In the genomic region with DNA sequence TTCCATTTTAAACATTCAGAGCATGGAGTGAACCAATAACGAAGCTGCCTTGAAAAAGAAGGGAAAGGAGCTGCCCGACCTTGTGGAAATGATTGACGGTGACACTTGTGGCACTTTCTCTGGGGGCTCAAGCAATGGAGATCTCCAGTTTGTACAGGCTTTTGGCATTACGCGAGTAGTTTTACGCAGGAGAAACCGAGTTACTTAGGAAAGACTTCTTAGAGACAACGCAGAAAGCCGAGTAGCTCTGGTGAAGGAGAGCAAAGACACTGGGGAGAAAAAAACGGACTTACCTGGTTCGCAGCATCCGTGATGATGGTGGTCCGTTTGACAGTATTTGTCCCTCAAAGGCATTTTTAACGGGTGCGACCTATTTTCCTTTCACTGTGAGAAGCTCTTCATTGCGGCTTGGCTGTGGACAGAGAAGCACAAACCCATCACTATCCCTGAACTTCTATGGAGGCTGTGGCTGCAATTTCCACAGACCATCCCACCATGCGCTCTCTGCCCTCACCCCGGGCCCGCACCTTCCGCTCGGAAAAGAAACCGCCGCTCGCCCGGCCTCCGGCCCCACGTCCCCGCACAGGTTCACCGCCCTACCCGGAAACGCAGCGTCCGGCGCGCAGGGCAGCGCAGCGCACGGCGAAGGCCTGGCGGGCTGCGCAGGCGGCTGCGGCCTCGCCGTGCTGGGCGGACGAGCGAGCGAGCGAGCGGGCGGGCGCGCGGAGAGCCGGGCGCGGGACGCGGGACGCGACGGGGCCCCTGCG, we compare ENCODE assay signal across 8 mouse cellular contexts.
A peak's percentile ranks its signal among the peaks of the same experiment; 100 is the strongest.
DNase-seq lines count a peak whose midpoint lies in the region; ATAC-seq and TF ChIP-seq lines count a peak whose summit lies in the region.

No protein-coding gene starts in this region.

- no peaks in the 10 kb centered on the region for H3K27me3 ChIP-seq in C2C12 (ENCODE audit: control insufficient read depth, insufficient read depth, insufficient read length)
- H3K27me3 ChIP-seq in heart, embryonic 11.5 days (ENCODE audit: control insufficient read depth, insufficient read depth, low read length), result no peaks in the 10 kb centered on the region
- no peaks in the 10 kb centered on the region for H3K27me3 ChIP-seq in kidney, postnatal 0 days (ENCODE audit: insufficient read depth, low read length)
- H3K27me3 ChIP-seq in lung, postnatal 0 days (replicated peaks; ENCODE audit: insufficient read depth, low read length), result no peaks in the 10 kb centered on the region

- H3K79me3 ChIP-seq in C2C12 (ENCODE audit: low read depth), result peaks cover 7% of the 10 kb centered on the region

- under 1% methylated on average over 61 of the region's 64 CpGs for WGBS in heart, embryonic 11.5 days (ENCODE audit: insufficient replicate concordance)
- 2% methylated on average over 56 of the region's 64 CpGs for WGBS in kidney, postnatal 0 days
- WGBS in lung, postnatal 0 days, result 3% methylated on average over 58 of the region's 64 CpGs

- peaks cover 3% of the 10 kb centered on the region; the same call in 1 of the 2 replicates for H3K4me1 ChIP-seq in heart, embryonic 11.5 days (ENCODE audit: control insufficient read depth, insufficient read depth, low read length)
- no peaks in the 10 kb centered on the region for H3K4me1 ChIP-seq in kidney, postnatal 0 days (replicated peaks; ENCODE audit: insufficient read depth, low read length)
- peaks cover 4% of the 10 kb centered on the region; the same call in 1 of the 2 replicates for H3K4me1 ChIP-seq in lung, postnatal 0 days (ENCODE audit: insufficient read depth, low read depth, low read length)

- H3ac ChIP-seq in C2C12 (ENCODE audit: control insufficient read depth, insufficient read length, low read depth), result peak overlapping the region; percentile 68

- H3K79me2 ChIP-seq in C2C12 (ENCODE audit: control insufficient read depth, insufficient read depth), result peaks cover 25% of the 10 kb centered on the region

- peak overlapping the region; percentile 71 for H3K4me3 ChIP-seq in C2C12 (ENCODE audit: insufficient read depth, poor library complexity, severe bottlenecking)
- peak overlapping the region; percentile 89 for H3K4me3 ChIP-seq in heart, embryonic 11.5 days (ENCODE audit: low read depth, low read length)
- H3K4me3 ChIP-seq in kidney, postnatal 0 days (replicated peaks; ENCODE audit: low read depth, low read length), result peak overlapping the region; percentile 87
- peak overlapping the region; percentile 93 for H3K4me3 ChIP-seq in lung, postnatal 0 days (ENCODE audit: low read depth, low read length)

- no peak for TF ChIP-seq EP300 in lung, postnatal 0 days (IDR thresholded peaks at IDR 0.05)

- H3K36me3 ChIP-seq in C2C12 (ENCODE audit: control insufficient read depth, insufficient read depth), result peaks cover 40% of the 10 kb centered on the region
- H3K36me3 ChIP-seq in heart, embryonic 11.5 days (ENCODE audit: control insufficient read depth, insufficient read depth, low read length), result no peaks in the 10 kb centered on the region
- no peaks in the 10 kb centered on the region for H3K36me3 ChIP-seq in kidney, postnatal 0 days (ENCODE audit: insufficient read depth, low read length)
- no peaks in the 10 kb centered on the region for H3K36me3 ChIP-seq in lung, postnatal 0 days (ENCODE audit: insufficient read depth, low read length)

- no peak for TF ChIP-seq CTCF in C2C12 (IDR thresholded peaks at IDR 0.05; ENCODE audit: control insufficient read depth, insufficient read depth, insufficient read length)
- TF ChIP-seq CTCF in kidney, postnatal 0 days (IDR thresholded peaks at IDR 0.05; ENCODE audit: low read depth), result no peak
- no peak for TF ChIP-seq CTCF in lung, postnatal 0 days (IDR thresholded peaks at IDR 0.05)

- peak overlapping the region; percentile 72 for H3K4me2 ChIP-seq in heart, embryonic 11.5 days
- H3K4me2 ChIP-seq in kidney, postnatal 0 days (ENCODE audit: low read length), result peak overlapping the region; percentile 96
- peak overlapping the region; percentile 92 for H3K4me2 ChIP-seq in lung, postnatal 0 days (replicated peaks; ENCODE audit: low read depth, low read length)

- peak; percentile 16 for DNase-seq in WW6 (ENCODE audit: low read depth, low spot score)
- peak; percentile 25 for DNase-seq in kidney, postnatal 0 days (ENCODE audit: low spot score)
- peak; percentile 29 for DNase-seq in lung, postnatal 0 days (ENCODE audit: low spot score)
- DNase-seq in retina, embryonic 14.5 days (ENCODE audit: low spot score), result peak; percentile 49
- peak; percentile 32 for DNase-seq in urinary bladder, postnatal 14 days (ENCODE audit: low spot score)

- ATAC-seq in common myeloid progenitor, adult 5-6 weeks (replicated peaks; ENCODE audit: low read depth, poor library complexity, severe bottlenecking), result peak; percentile 31
- ATAC-seq in heart, embryonic 11.5 days (replicated peaks; ENCODE audit: insufficient number of reproducible peaks, low FRiP score, low TSS enrichment), result peak; percentile 47
- peak; percentile 44 for ATAC-seq in kidney, postnatal 0 days (replicated peaks; ENCODE audit: low FRiP score, low read depth)
- ATAC-seq in lung, postnatal 0 days, result peak; percentile 40

- H3K9ac ChIP-seq in heart, embryonic 11.5 days (ENCODE audit: low read depth, low read length), result peak overlapping the region; percentile 88
- H3K9ac ChIP-seq in kidney, postnatal 0 days (ENCODE audit: low read depth, low read length), result peak overlapping the region; percentile 71
- H3K9ac ChIP-seq in lung, postnatal 0 days (replicated peaks; ENCODE audit: low read depth), result peak overlapping the region; percentile 56

- H3K27ac ChIP-seq in heart, embryonic 11.5 days (ENCODE audit: low read depth, low read length), result peak overlapping the region; percentile 92
- H3K27ac ChIP-seq in kidney, postnatal 0 days, result peak overlapping the region; percentile 91
- peak overlapping the region; percentile 92; the same call in 1 of the 2 replicates for H3K27ac ChIP-seq in lung, postnatal 0 days (ENCODE audit: low read length)

- H3K9me3 ChIP-seq in heart, embryonic 11.5 days (replicated peaks; ENCODE audit: control insufficient read depth, low read length), result no peaks in the 10 kb centered on the region
- no peaks in the 10 kb centered on the region for H3K9me3 ChIP-seq in kidney, postnatal 0 days (replicated peaks; ENCODE audit: low read length)
- no peaks in the 10 kb centered on the region for H3K9me3 ChIP-seq in lung, postnatal 0 days (ENCODE audit: low read length)

TF ChIP-seq in C2C12, 6 proteins besides CTCF, POLR2A, EP300 and RAD21:
- no peak for TF ChIP-seq FOSL1 (IDR thresholded peaks at IDR 0.05; ENCODE audit: insufficient read depth, low read length, poor library complexity, severe bottlenecking)
- no peak for TF ChIP-seq USF1 (IDR thresholded peaks at IDR 0.05; ENCODE audit: low read depth)
- TF ChIP-seq CEBPB (IDR thresholded peaks at IDR 0.05; ENCODE audit: low read depth), result no peak
- no peak for TF ChIP-seq MYOG (IDR thresholded peaks at IDR 0.05; ENCODE audit: control insufficient read depth, extremely low read depth, insufficient read length)
- no peak for TF ChIP-seq MYOD1 (IDR thresholded peaks at IDR 0.05; ENCODE audit: control insufficient read depth, insufficient read length, low read depth)
- TF ChIP-seq MAX (IDR thresholded peaks at IDR 0.05), result no peak
TF ChIP-seq in C2C12: peak in this region for 0.

Comparison
In these comparisons a context has a peak if more than half of its experiments do, and no peak if none do; other contexts are left out.
1. Peak in every context shown above with its lines: DNase-seq, ATAC-seq, H3K4me3 ChIP-seq and H3K27ac ChIP-seq.